Mouse (Mus musculus) neural tube, embryonic 11.5 days (tissue): Measurements from ENCODE around the gene Rsc1a1. TPM values are rescaled to one million over a fixed set of nuclear protein-coding genes. Genes with fewer than 3 reads are reported as not detected.

Experiments
- ATAC-seq: fragments of 200-750 bp; cut with Nextera tagmentation; 2 replicates; pipeline ENCODE4 v1.8.0; 2017; ENCODE audit warnings: moderate number of reproducible peaks, mild to moderate bottlenecking, moderate TSS enrichment, moderate library complexity; ENCODE audit not compliant: insufficient read depth, low FRiP score, low TSS enrichment
- DNase-seq: peaks from one replicate; pipeline ENCODE4 v3.0.0-alpha.2; 2015; ENCODE audit warnings: low spot score
- H3K27ac ChIP-seq: fragments of 300-500 bp; sonication (generic); 2 replicates; pipeline ENCODE4 v1.5.1; 2014; ENCODE audit warnings: low read depth, mild to moderate bottlenecking, low read length
- H3K27me3 ChIP-seq: fragments of 300-500 bp; sonication (generic); 2 replicates; pipeline ENCODE4 v1.6.1; 2014; ENCODE audit warnings: mild to moderate bottlenecking, low read length, mixed read lengths; ENCODE audit not compliant: control insufficient read depth, insufficient read depth
- H3K36me3 ChIP-seq: fragments of 300-500 bp; sonication (generic); 2 replicates; pipeline ENCODE4 v1.6.1; 2014; ENCODE audit warnings: mild to moderate bottlenecking, low read length, moderate library complexity, mixed read lengths; ENCODE audit not compliant: control insufficient read depth, insufficient read depth
- H3K4me1 ChIP-seq: fragments of 300-500 bp; sonication (generic); 2 replicates; pipeline ENCODE4 v1.6.1; 2014; ENCODE audit warnings: low read length, mixed read lengths; ENCODE audit not compliant: control insufficient read depth, insufficient read depth
- H3K4me2 ChIP-seq: fragments of 300-500 bp; sonication (generic); 2 replicates; pipeline ENCODE4 v1.6.1; 2014; ENCODE audit warnings: low read depth, mild to moderate bottlenecking, moderate library complexity
- H3K4me3 ChIP-seq: fragments of 300-500 bp; sonication (generic); 2 replicates; pipeline ENCODE4 v1.5.1; 2014; ENCODE audit warnings: low read depth, low read length
- H3K9ac ChIP-seq: fragments of 300-500 bp; sonication (generic); 2 replicates; pipeline ENCODE4 v1.6.1; 2014; ENCODE audit warnings: mild to moderate bottlenecking, low read length
- H3K9me3 ChIP-seq: fragments of 300-500 bp; sonication (generic); 2 replicates; pipeline ENCODE4 v1.6.1; 2016; ENCODE audit warnings: low read length; ENCODE audit not compliant: control insufficient read depth
- WGBS: fragments of 180-500 bp; shearing (Covaris S2); extraction: QIAGEN DNeasy Blood & Tissue Kit; methylation state at CpG from one replicate; pipeline ENCODE4 v1.1.7; 2014; 5-methylcytosine and 5-hydroxymethylcytosine counted together
- polyA plus RNA-seq: library from polyadenylated mRNA; unstranded; fragments of >200 nt; fragmentation: Nextera tagmentation; extraction: Ambion mirVana; gene quantifications from 2 replicates; pipeline ENCODE4 v1.2.1, GENCODE M21; 2014

The Rsc1a1 gene
- polyA plus RNA-seq, 1 experiment from 2014 or later = not detected

GRCm38 (mm10) chr4:141711250-141711649, 25.9 kb upstream of the Rsc1a1 start:
- Histone ChIP-seq H3K4me1 (no peaks in the 10 kb centered on the region), H3K27ac (no peak overlapping the region), H3K9me3 (no peaks in the 10 kb centered on the region), H3K4me3 (no peak overlapping the region), H3K4me2 (no peak overlapping the region), H3K27me3 (no peaks in the 10 kb centered on the region), H3K9ac (no peak overlapping the region), H3K36me3 (peaks cover 12% of the 10 kb centered on the region)
- no peak for DNase-seq
- 90% methylated on average over 1 of the region's 1 CpGs for WGBS
- ATAC-seq = no peak

- Histone ChIP-seq H3K4me2 (no peak overlapping the region), H3K36me3 (peaks cover 27% of the 10 kb centered on the region), H3K4me1 (no peaks in the 10 kb centered on the region), H3K27me3 (no peaks in the 10 kb centered on the region), H3K9ac (no peak overlapping the region), H3K4me3 (no peak overlapping the region), H3K9me3 (no peaks in the 10 kb centered on the region), H3K27ac (no peak overlapping the region)
- WGBS = 97% methylated on average over 2 of the region's 2 CpGs
- DNase-seq (no peak), ATAC-seq (no peak)
These were observed 23.6 kb upstream of the Rsc1a1 start for GRCm38 (mm10) chr4:141708971-141709370.

GRCm38 (mm10) chr4:141708005-141708404, 22.6 kb upstream of the Rsc1a1 start:
- Histone ChIP-seq H3K4me2 (no peak overlapping the region), H3K27ac (no peak overlapping the region), H3K4me1 (no peaks in the 10 kb centered on the region), H3K9ac (no peak overlapping the region), H3K9me3 (no peaks in the 10 kb centered on the region), H3K4me3 (no peak overlapping the region), H3K27me3 (no peaks in the 10 kb centered on the region), H3K36me3 (peaks cover 27% of the 10 kb centered on the region)
- 92% methylated on average over 7 of the region's 7 CpGs for WGBS
- ATAC-seq = no peak
- no peak for DNase-seq

GRCm38 (mm10) chr4:141705331-141705730, 19.9 kb upstream of the Rsc1a1 start:
- peaks cover 28% of the 10 kb centered on the region for H3K36me3 ChIP-seq
- no peaks in the 10 kb centered on the region for H3K9me3 ChIP-seq
- H3K27me3 ChIP-seq = no peaks in the 10 kb centered on the region
- 91% methylated on average over 4 of the region's 4 CpGs for WGBS
- ATAC-seq (no peak), DNase-seq (no peak)
- H3K4me1 ChIP-seq = no peaks in the 10 kb centered on the region
- no peak overlapping the region for H3K9ac ChIP-seq
- no peak overlapping the region for H3K4me3 ChIP-seq
- H3K27ac ChIP-seq = no peak overlapping the region
- H3K4me2 ChIP-seq = no peak overlapping the region

- H3K9me3 ChIP-seq = no peaks in the 10 kb centered on the region
- H3K36me3 ChIP-seq = peaks cover 26% of the 10 kb centered on the region
- H3K27me3 ChIP-seq = no peaks in the 10 kb centered on the region
- no peak overlapping the region for H3K27ac ChIP-seq
- 89% methylated on average over 2 of the region's 2 CpGs for WGBS
- no peak overlapping the region for H3K4me2 ChIP-seq
- H3K4me1 ChIP-seq = no peaks in the 10 kb centered on the region
- no peak overlapping the region for H3K4me3 ChIP-seq
- DNase-seq (no peak), ATAC-seq (no peak)
- H3K9ac ChIP-seq = no peak overlapping the region
These were observed 19.2 kb upstream of the Rsc1a1 start for GRCm38 (mm10) chr4:141704625-141705024.

- DNase-seq (no peak), ATAC-seq (no peak)
- no peaks in the 10 kb centered on the region for H3K27me3 ChIP-seq
- H3K4me1 ChIP-seq = no peaks in the 10 kb centered on the region
- H3K9me3 ChIP-seq = no peaks in the 10 kb centered on the region
- peaks cover 17% of the 10 kb centered on the region for H3K36me3 ChIP-seq
- no peak overlapping the region for H3K9ac ChIP-seq
- H3K4me3 ChIP-seq = no peak overlapping the region
- 94% methylated on average over 8 of the region's 8 CpGs for WGBS
- H3K27ac ChIP-seq = no peak overlapping the region
- H3K4me2 ChIP-seq = no peak overlapping the region
These were observed 9.3 kb upstream of the Rsc1a1 start for GRCm38 (mm10) chr4:141694719-141695118.

GRCm38 (mm10) chr4:141688505-141688904, 3.1 kb upstream of the Rsc1a1 start:
- Histone ChIP-seq H3K27ac (no peak overlapping the region), H3K4me2 (no peak overlapping the region), H3K27me3 (no peaks in the 10 kb centered on the region), H3K4me1 (no peaks in the 10 kb centered on the region), H3K36me3 (peaks cover 17% of the 10 kb centered on the region), H3K4me3 (no peak overlapping the region), H3K9ac (no peak overlapping the region), H3K9me3 (no peaks in the 10 kb centered on the region)
- ATAC-seq (no peak), DNase-seq (no peak)
- WGBS = 94% methylated on average over 8 of the region's 8 CpGs

- Histone ChIP-seq H3K4me2 (no peak overlapping the region), H3K27me3 (no peaks in the 10 kb centered on the region), H3K4me1 (no peaks in the 10 kb centered on the region), H3K4me3 (no peak overlapping the region), H3K36me3 (peaks cover 14% of the 10 kb centered on the region; the same call in 1 of the 2 replicates), H3K27ac (no peak overlapping the region), H3K9ac (no peak overlapping the region), H3K9me3 (no peaks in the 10 kb centered on the region)
- ATAC-seq (no peak), DNase-seq (no peak)
- 89% methylated on average over 8 of the region's 8 CpGs for WGBS
These were observed 1.1 kb upstream of the Rsc1a1 start for GRCm38 (mm10) chr4:141686525-141686924.

- WGBS = 95% methylated on average over 3 of the region's 3 CpGs
- peaks cover 12% of the 10 kb centered on the region; the same call in 1 of the 2 replicates for H3K36me3 ChIP-seq
These were observed 694 bp upstream of the Rsc1a1 start for GRCm38 (mm10) chr4:141686093-141686492.

More at GRCm38 (mm10) chr4:141686093-141686492, 694 bp upstream of the Rsc1a1 start:
- H3K4me3 ChIP-seq = no peak overlapping the region
- no peaks in the 10 kb centered on the region for H3K27me3 ChIP-seq
- DNase-seq (no peak), ATAC-seq (no peak)
- H3K27ac ChIP-seq = no peak overlapping the region
- no peak overlapping the region for H3K4me2 ChIP-seq
- H3K4me1 ChIP-seq = no peaks in the 10 kb centered on the region
- no peak overlapping the region for H3K9ac ChIP-seq
- no peaks in the 10 kb centered on the region for H3K9me3 ChIP-seq
